Mouse (Mus musculus) liver, embryonic 13.5 days (tissue): ENCODE measurements around the gene Bpifb5. TPM values are rescaled to one million over a fixed set of nuclear protein-coding genes. Genes with fewer than 3 reads are reported as not detected.
"Not testable (repeated sequence)": the region's sequence is repeated elsewhere in the genome, so short reads cannot be mapped to it uniquely, and the experiment has no call there.

Experiments
- ATAC-seq: fragments of 200-750 bp; cut with Nextera tagmentation; 2 replicates; pipeline ENCODE4 v1.8.0; 2017; ENCODE audit warnings: low read depth, mild to moderate bottlenecking, moderate number of reproducible peaks, moderate library complexity
- DNase-seq: peaks from one replicate; pipeline ENCODE4 v3.0.0; 2022
- H3K27ac ChIP-seq: fragments of 300-500 bp; sonication (generic); 2 replicates; pipeline ENCODE4 v1.5.1; 2015; ENCODE audit warnings: moderate library complexity, mild to moderate bottlenecking, inconsistent platforms
- H3K27me3 ChIP-seq: fragments of 300-500 bp; sonication (generic); 2 replicates; pipeline ENCODE4 v1.6.1; 2015; ENCODE audit warnings: mild to moderate bottlenecking, inconsistent platforms
- H3K36me3 ChIP-seq: fragments of 300-500 bp; sonication (generic); 2 replicates; pipeline ENCODE4 v1.6.1; 2015; ENCODE audit warnings: mild to moderate bottlenecking, inconsistent platforms
- H3K4me1 ChIP-seq: fragments of 300-500 bp; sonication (generic); replicated peaks from 2 replicates; pipeline ENCODE4 v1.6.1; 2015; ENCODE audit warnings: inconsistent platforms
- H3K4me2 ChIP-seq: fragments of 300-500 bp; sonication (generic); 2 replicates; pipeline ENCODE4 v1.6.1; 2015; ENCODE audit warnings: inconsistent platforms, mild to moderate bottlenecking, moderate library complexity
- H3K4me3 ChIP-seq: fragments of 300-500 bp; sonication (generic); replicated peaks from 2 replicates; pipeline ENCODE4 v1.5.1; 2015; ENCODE audit warnings: mild to moderate bottlenecking, inconsistent platforms
- H3K9ac ChIP-seq: fragments of 300-500 bp; sonication (generic); 2 replicates; pipeline ENCODE4 v1.6.1; 2015; ENCODE audit warnings: mild to moderate bottlenecking, inconsistent platforms
- H3K9me3 ChIP-seq: fragments of 300-500 bp; sonication (generic); replicated peaks from 2 replicates; pipeline ENCODE4 v1.6.1; 2016; ENCODE audit warnings: inconsistent platforms
- WGBS: fragments of 180-500 bp; shearing (Covaris S2); methylation state at CpG from one replicate; pipeline ENCODE4 v1.1.7; 2015; ENCODE audit not compliant: insufficient replicate concordance; 5-methylcytosine and 5-hydroxymethylcytosine counted together
- polyA plus RNA-seq: library from polyadenylated mRNA; unstranded; fragments of >200 nt; fragmentation: Nextera tagmentation; extraction: Ambion mirVana; gene quantifications from 2 replicates; pipeline ENCODE4 v1.2.1, GENCODE M21; 2015

Bpifb5 gene
- polyA plus RNA-seq, 1 experiment from 2014 or later: not detected

DNA sequence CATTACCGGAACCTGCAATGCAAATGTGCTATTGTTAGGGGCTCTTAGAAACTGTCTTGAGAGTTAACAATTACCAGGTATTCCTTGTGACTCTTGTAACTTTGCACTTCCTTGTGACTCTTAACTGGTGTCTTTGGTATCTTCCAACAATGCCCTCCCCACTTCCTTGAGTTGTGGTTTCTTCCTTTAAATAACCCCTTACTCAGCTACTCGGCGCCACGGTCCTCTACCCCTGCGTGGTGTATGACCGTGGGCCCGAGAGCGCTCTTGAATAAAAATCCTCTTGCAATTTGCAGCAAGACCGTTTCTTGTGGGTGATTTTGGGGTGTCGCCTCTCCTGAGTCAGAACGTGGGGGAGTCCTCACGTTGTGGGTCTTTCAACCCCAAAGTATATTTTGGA, 19.2 kb downstream of the Bpifb5 start:
- DNase-seq, H3K27me3 ChIP-seq, H3K9ac ChIP-seq, ATAC-seq, H3K9me3 ChIP-seq, H3K4me2 ChIP-seq, H3K4me3 ChIP-seq, H3K27ac ChIP-seq, H3K4me1 ChIP-seq, H3K36me3 ChIP-seq: not testable (repeated sequence)
- 77% methylated on average over 12 of the region's 12 CpGs for WGBS

DNA sequence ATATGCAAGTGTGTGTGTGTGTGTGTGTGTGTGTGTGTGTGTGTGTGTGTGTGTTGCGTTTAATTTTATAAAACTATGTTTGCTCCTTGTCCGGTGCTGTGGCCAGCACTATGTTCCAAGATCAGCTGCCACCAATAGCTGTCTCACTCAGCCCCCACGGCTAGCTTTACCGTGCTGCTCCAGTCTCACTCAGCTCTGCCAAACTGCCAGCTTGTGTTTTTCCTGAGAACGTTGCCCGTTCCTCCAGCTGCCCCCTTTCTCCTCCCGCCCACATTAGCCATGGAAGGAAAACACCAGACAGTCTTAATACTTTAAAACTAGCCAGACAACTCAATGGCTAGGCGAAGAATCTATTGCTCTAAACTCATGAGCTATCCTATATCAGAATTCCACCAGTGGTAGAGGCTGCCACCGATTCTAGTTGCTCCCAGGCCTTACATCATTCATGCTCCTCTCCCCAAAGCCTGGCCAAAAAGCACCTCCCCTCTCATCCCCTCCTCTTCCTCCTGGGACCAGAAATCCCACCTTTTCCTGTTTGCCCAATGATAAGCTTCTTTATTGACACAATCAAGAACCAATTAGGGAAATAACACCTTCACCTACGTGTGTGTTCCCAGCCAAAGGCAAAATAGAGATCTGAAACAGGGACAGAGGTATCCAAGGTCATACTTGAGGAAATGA, 20.0 kb downstream of the Bpifb5 start:
- Histone ChIP-seq H3K27me3 (no peaks in the 10 kb centered on the region), H3K36me3 (no peaks in the 10 kb centered on the region), H3K4me3 (no peak overlapping the region), H3K4me2 (no peak overlapping the region), H3K9ac (no peak overlapping the region), H3K4me1 (no peaks in the 10 kb centered on the region), H3K9me3 (peaks cover 3% of the 10 kb centered on the region; the same call in 1 of the 2 replicates), H3K27ac (no peak overlapping the region)
- DNase-seq (no peak), ATAC-seq (no peak)
- WGBS: 71% methylated on average over 10 of the region's 10 CpGs

DNA sequence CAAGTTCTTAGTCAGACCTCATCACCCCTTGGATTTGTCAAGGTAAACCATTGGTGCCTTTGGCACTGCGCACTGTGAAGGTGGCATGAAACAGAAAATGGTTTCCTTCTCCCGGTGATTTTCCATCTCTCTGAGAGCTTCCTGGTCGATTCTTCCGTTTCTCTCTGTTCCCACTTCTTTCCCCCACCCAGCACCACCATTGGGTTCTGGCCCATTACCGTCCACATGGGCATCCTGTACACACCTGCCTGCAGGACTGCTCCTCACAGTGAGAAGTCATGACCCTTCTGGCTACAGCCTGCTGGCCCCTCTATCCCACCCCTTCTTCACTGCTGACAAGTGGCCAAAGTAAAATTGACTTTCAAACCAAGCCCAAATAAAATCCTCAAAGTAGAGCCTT, 21.8 kb downstream of the Bpifb5 start:
- no peaks in the 10 kb centered on the region for H3K4me1 ChIP-seq
- H3K36me3 ChIP-seq: no peaks in the 10 kb centered on the region
- no peaks in the 10 kb centered on the region for H3K27me3 ChIP-seq
- DNase-seq (no peak), ATAC-seq (no peak)
- 73% methylated on average over 5 of the region's 5 CpGs for WGBS
- H3K27ac ChIP-seq: no peak overlapping the region
- H3K4me3 ChIP-seq: no peak overlapping the region
- H3K4me2 ChIP-seq: no peak overlapping the region
- H3K9me3 ChIP-seq: peaks cover 3% of the 10 kb centered on the region; the same call in 1 of the 2 replicates
- no peak overlapping the region for H3K9ac ChIP-seq

DNA sequence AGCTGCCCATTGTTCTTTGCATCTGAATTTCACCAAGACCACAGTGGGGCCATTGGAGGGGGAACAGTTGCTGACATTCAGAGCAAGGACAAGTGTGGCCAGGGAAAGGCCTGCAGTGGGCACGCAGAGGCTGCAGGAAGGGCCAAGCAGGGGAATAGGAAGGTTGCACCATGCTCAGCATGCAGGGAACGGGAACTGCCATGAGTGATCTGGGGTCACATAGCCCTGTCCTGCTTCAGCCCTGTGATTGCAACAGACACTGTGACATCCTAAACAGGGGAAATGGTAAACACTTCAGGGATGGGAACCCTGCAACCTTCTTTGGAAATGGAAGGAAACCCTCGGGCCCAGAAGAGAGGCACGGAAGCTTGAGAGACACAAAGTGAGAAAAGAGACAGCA, 31.7 kb downstream of the Bpifb5 start:
- not testable (repeated sequence) for H3K4me3 ChIP-seq, H3K27me3 ChIP-seq, H3K9ac ChIP-seq, ATAC-seq, DNase-seq, H3K4me2 ChIP-seq, H3K4me1 ChIP-seq, H3K9me3 ChIP-seq, H3K36me3 ChIP-seq, H3K27ac ChIP-seq
- 72% methylated on average over 2 of the region's 4 CpGs for WGBS

DNA sequence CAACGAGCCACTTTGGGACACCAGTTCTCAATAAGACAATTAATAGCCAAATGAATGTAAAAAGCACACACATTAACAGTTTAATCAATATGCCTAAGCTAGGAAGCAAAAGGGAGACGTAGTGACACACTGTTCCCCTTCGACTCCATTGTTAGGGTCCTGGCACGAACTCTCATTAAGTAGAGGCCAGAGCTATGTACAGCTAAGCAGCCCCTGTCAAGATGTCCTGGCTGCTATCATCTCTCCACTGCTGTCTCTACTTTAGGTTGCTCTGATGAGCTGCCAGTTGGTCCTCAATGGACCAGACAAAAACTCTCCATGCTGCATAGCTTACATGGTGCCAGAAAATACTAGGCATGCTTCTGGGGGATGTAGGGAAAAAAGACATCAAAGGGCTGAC, 32.2 kb downstream of the Bpifb5 start:
- DNase-seq: no peak

DNA sequence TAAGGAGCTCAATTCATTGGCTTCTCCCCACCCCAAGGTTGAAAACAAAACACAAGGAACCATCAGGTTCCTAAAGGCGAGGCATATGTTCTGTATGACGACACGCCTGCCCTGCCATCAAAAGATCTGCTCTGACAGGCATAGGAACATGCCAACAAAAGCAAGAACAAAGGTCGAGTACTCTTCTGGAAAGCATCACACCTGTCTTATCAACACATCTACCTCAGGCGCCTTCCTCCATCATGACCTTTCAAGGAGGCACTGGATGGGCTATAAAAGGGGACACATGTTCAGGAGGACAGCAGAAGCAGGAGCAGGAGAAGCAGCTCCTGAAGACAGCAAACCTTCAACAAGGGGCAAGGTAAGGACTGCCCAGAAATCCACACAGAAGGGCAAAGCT, 34.0 kb downstream of the Bpifb5 start, which contains the start of gene Bpifb9a:
Gene Bpifb9a (plus strand): TSS at position 301 of the 400 bp plus-strand sequence.
- not testable (repeated sequence) for H3K27me3 ChIP-seq, H3K4me1 ChIP-seq, H3K9ac ChIP-seq, H3K9me3 ChIP-seq, DNase-seq, H3K4me3 ChIP-seq, H3K27ac ChIP-seq, ATAC-seq, H3K4me2 ChIP-seq, H3K36me3 ChIP-seq
- WGBS: 48% methylated on average over 5 of the region's 5 CpGs

More for the DNA sequence above, 32.2 kb downstream of the Bpifb5 start:
- Histone ChIP-seq H3K9ac (no peak overlapping the region), H3K27me3 (no peaks in the 10 kb centered on the region), H3K9me3 (no peaks in the 10 kb centered on the region), H3K4me3 (no peak overlapping the region), H3K27ac (no peak overlapping the region), H3K4me1 (no peaks in the 10 kb centered on the region), H3K36me3 (no peaks in the 10 kb centered on the region), H3K4me2 (no peak overlapping the region)
- 50% methylated on average over 4 of the region's 4 CpGs for WGBS
- ATAC-seq: no peak

DNA sequence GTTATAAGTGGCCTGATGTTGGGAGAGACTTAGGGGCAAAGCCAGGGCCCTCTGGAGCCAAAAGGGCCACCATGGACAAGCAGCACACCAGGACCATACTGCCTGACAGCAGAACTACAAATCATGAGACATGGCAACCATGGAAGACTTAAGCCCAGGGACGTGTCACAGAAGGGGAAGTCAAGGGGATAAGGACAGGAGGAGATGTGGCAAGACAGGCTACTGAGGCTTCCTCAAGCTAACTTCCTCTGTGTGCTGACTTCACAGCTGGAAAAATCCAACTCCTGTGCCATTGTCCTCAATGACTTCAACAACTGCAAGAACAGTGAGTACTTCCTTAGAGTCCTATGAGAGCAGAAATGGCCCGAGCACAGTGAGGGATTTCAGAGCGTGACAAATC, 40.9 kb downstream of the Bpifb5 start:
- ATAC-seq, H3K4me3 ChIP-seq, H3K27ac ChIP-seq, H3K9ac ChIP-seq, H3K4me2 ChIP-seq, DNase-seq, H3K36me3 ChIP-seq, H3K9me3 ChIP-seq, H3K4me1 ChIP-seq, H3K27me3 ChIP-seq: not testable (repeated sequence)
- WGBS: 37% methylated on average over 3 of the region's 3 CpGs

Other genes with a start within 250 kb of the Bpifb5 start
- gene Bpifa6, start 248.8 kb upstream of the Bpifb5 start, polyA plus RNA-seq: not detected in 2 replicates
- gene Bpifa2, start 215.5 kb upstream of the Bpifb5 start, polyA plus RNA-seq: not detected in 2 replicates
- gene Bpifa3, start 93.4 kb upstream of the Bpifb5 start, polyA plus RNA-seq: not detected in 2 replicates
- 0.09 TPM in 1 of 2 replicates, not detected in the other for gene Bpifa1, start 80.9 kb upstream of the Bpifb5 start, polyA plus RNA-seq
- 0.09 and 0.10 TPM in 2 replicates for gene Bpifa5, start 61.1 kb upstream of the Bpifb5 start, polyA plus RNA-seq
- 0.21 and 0.38 TPM in 2 replicates for gene Bpifb1, start 32.9 kb upstream of the Bpifb5 start, polyA plus RNA-seq
- gene Bpifb9a, start 34.1 kb downstream of the Bpifb5 start, polyA plus RNA-seq: not detected in 2 replicates
- not detected in 2 replicates for gene Bpifb9b, start 83.5 kb downstream of the Bpifb5 start, polyA plus RNA-seq
- 18.0 and 18.9 TPM in 2 replicates for gene Cdk5rap1, start 149.3 kb downstream of the Bpifb5 start, polyA plus RNA-seq
- 1.7 and 2.0 TPM in 2 replicates for gene Snta1, start 184.4 kb downstream of the Bpifb5 start, polyA plus RNA-seq
- gene Cbfa2t2, start 212.7 kb downstream of the Bpifb5 start, polyA plus RNA-seq: 8.4 and 9.6 TPM in 2 replicates